Mouse (Mus musculus) cortical plate, adult 2 months (tissue): ENCODE results near the gene Antxr1.

Experiments
- CTCF ChIP-seq: fragments of 200-500 bp; IDR thresholded peaks from 2 replicates; pipeline ENCODE4 v1.5.1; 2011; ENCODE audit warnings: mild to moderate bottlenecking, control low read depth, low read length; ENCODE audit not compliant: insufficient read depth; ENCODE audit errors: extremely low read depth
- POLR2A ChIP-seq: fragments of 200-500 bp; IDR thresholded peaks from 2 replicates; pipeline ENCODE4 v1.6.1; 2011; ENCODE audit warnings: mild to moderate bottlenecking, low read length, control low read depth; ENCODE audit not compliant: insufficient read depth; ENCODE audit errors: extremely low read depth

DNA sequence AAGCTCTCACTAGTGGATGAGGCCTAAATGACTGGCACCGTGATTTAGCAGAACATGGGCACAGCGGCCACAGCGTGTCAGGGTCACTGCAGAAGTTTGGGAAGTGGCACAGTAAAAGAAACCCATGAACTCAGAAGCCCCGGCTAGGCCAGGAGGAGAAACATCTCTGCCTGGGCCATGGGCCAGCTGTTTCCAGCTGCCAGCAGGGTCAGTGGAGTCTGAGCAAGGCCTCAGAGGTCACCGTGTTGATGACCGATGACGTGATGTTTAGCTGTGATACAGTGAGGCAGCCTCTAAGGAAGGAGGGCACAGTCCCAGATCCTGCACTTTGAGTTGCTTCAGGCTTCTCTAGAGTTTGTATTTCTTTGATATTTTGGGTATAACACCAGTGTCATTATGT is 122.4 kb downstream of the Antxr1 start:
- TF ChIP-seq CTCF (no peak), POLR2A (no peak)
